Mouse (Mus musculus) kidney, adult 11 months (tissue): ENCODE data around the gene Smpd2.

ENCODE experiments used
- DNase-seq: peaks from one replicate; pipeline ENCODE4 v3.0.0; 2022

Smpd2 gene

GRCm38 (mm10) chr10:41489708-41490517 is at the start of gene Smpd2, which contains the start of gene Ppil6:
Smpd2 (minus strand) TSS chr10:41490369.
Ppil6 (plus strand) TSS chr10:41490439.
- DNase-seq: peak; percentile 96

GRCm38 (mm10) chr10:41538986-41539385 is 48.8 kb upstream of the Smpd2 start:
- no peak for DNase-seq

GRCm38 (mm10) chr10:41537983-41538330 is 47.8 kb upstream of the Smpd2 start:
- DNase-seq: no peak

- DNase-seq: no peak
These were observed 47.2 kb upstream of the Smpd2 start for GRCm38 (mm10) chr10:41537226-41537982.

GRCm38 (mm10) chr10:41536714-41537113 is 46.5 kb upstream of the Smpd2 start:
- DNase-seq: no peak

- no peak for DNase-seq
These were observed 45.8 kb upstream of the Smpd2 start for GRCm38 (mm10) chr10:41535991-41536390.

GRCm38 (mm10) chr10:41529972-41530371 is 39.8 kb upstream of the Smpd2 start:
- no peak for DNase-seq

GRCm38 (mm10) chr10:41525696-41526095 is 35.5 kb upstream of the Smpd2 start:
- DNase-seq: no peak

GRCm38 (mm10) chr10:41523386-41523785 is 33.2 kb upstream of the Smpd2 start:
- DNase-seq: no peak

- no peak for DNase-seq
These were observed 30.2 kb upstream of the Smpd2 start for GRCm38 (mm10) chr10:41520410-41520673.

GRCm38 (mm10) chr10:41519640-41520409 is 29.7 kb upstream of the Smpd2 start:
- DNase-seq: peak; percentile 47

GRCm38 (mm10) chr10:41518981-41519618 is 28.9 kb upstream of the Smpd2 start, which contains the start of gene Cd164:
Cd164 (plus strand) TSS chr10:41519414.
- DNase-seq: peak; percentile 93

- DNase-seq: peak; percentile 83
These were observed 28.4 kb upstream of the Smpd2 start for GRCm38 (mm10) chr10:41518508-41518980.

- DNase-seq: no peak
These were observed 24.8 kb upstream of the Smpd2 start for GRCm38 (mm10) chr10:41514921-41515320.

GRCm38 (mm10) chr10:41514301-41514700 is 24.1 kb upstream of the Smpd2 start:
- no peak for DNase-seq

- no peak for DNase-seq
These were observed 19.0 kb upstream of the Smpd2 start for GRCm38 (mm10) chr10:41509160-41509559.

- peak; percentile 58 for DNase-seq
These were observed 15.3 kb upstream of the Smpd2 start for GRCm38 (mm10) chr10:41505446-41505845.

GRCm38 (mm10) chr10:41504996-41505395 is 14.8 kb upstream of the Smpd2 start:
- DNase-seq: no peak

GRCm38 (mm10) chr10:41500941-41501340 is 10.8 kb upstream of the Smpd2 start:
- DNase-seq: peak; percentile 84

GRCm38 (mm10) chr10:41491111-41491510 is 942 bp upstream of the Smpd2 start:
- peak; percentile 32 for DNase-seq

- DNase-seq: no peak
These were observed 327 bp upstream of the Smpd2 start for GRCm38 (mm10) chr10:41490518-41490873.

- peak; percentile 62 for DNase-seq
These were observed 875 bp downstream of the Smpd2 start for GRCm38 (mm10) chr10:41489294-41489693.

GRCm38 (mm10) chr10:41488877-41489276 is 1.3 kb downstream of the Smpd2 start:
- DNase-seq: no peak
